Mouse (Mus musculus): ENCODE measurements at regions not wholly inside any gene's neighbourhood (a gene's known extent, or its start where the extent isn't known, plus 50 kb on each side); places are given as distances from the start of the nearest gene placed in this dataset.
"Not testable (repeated sequence)": the region's sequence is repeated elsewhere in the genome, so short reads cannot be mapped to it uniquely, and the experiment has no call there.

GRCm38 (mm10) chr19:59516957-59517356 is 58.8 kb downstream of the Emx2 start:
- H3K36me3 ChIP-seq: no peaks in the 10 kb centered on the region
- no peaks in the 10 kb centered on the region for H3K4me1 ChIP-seq (replicated peaks)
- H3K27me3 ChIP-seq (replicated peaks): no peaks in the 10 kb centered on the region
- 90% methylated on average over 4 of the region's 4 CpGs for WGBS
- no peak overlapping the region for H3K27ac ChIP-seq
- H3K9me3 ChIP-seq: no peaks in the 10 kb centered on the region
- H3K4me2 ChIP-seq (replicated peaks): no peak overlapping the region
- no peak overlapping the region for H3K4me3 ChIP-seq (replicated peaks)
- no peak for ATAC-seq
- no peak overlapping the region for H3K9ac ChIP-seq

- Histone ChIP-seq H3K4me2 (replicated peaks) (no peak overlapping the region), H3K36me3 (no peaks in the 10 kb centered on the region), H3K9ac (no peak overlapping the region), H3K27ac (no peak overlapping the region), H3K4me3 (replicated peaks) (no peak overlapping the region), H3K4me1 (replicated peaks) (no peaks in the 10 kb centered on the region), H3K27me3 (replicated peaks) (no peaks in the 10 kb centered on the region), H3K9me3 (no peaks in the 10 kb centered on the region)
- 76% methylated on average over 3 of the region's 3 CpGs for WGBS
- no peak for ATAC-seq
Observed at GRCm38 (mm10) chr19:59519156-59519555, 61.0 kb downstream of the Emx2 start.

- no peak for ATAC-seq
- Histone ChIP-seq H3K36me3 (no peaks in the 10 kb centered on the region), H3K4me2 (replicated peaks) (no peak overlapping the region), H3K27me3 (replicated peaks) (no peaks in the 10 kb centered on the region), H3K4me1 (replicated peaks) (no peaks in the 10 kb centered on the region), H3K9me3 (no peaks in the 10 kb centered on the region), H3K27ac (no peak overlapping the region), H3K4me3 (replicated peaks) (no peak overlapping the region), H3K9ac (no peak overlapping the region)
- WGBS: 76% methylated on average over 11 of the region's 11 CpGs
Observed at GRCm38 (mm10) chr19:59522176-59522575, 64.0 kb downstream of the Emx2 start.

GRCm38 (mm10) chr19:59523356-59523755 is 65.2 kb downstream of the Emx2 start:
- Histone ChIP-seq H3K4me3 (replicated peaks) (no peak overlapping the region), H3K36me3 (no peaks in the 10 kb centered on the region), H3K4me1 (replicated peaks) (no peaks in the 10 kb centered on the region), H3K4me2 (replicated peaks) (no peak overlapping the region), H3K27ac (no peak overlapping the region), H3K27me3 (replicated peaks) (no peaks in the 10 kb centered on the region), H3K9ac (no peak overlapping the region), H3K9me3 (no peaks in the 10 kb centered on the region)
- ATAC-seq: no peak
- WGBS: 77% methylated on average over 10 of the region's 10 CpGs

GRCm38 (mm10) chr19:59564101-59564500 is 105.9 kb downstream of the Emx2 start:
- H3K9me3 ChIP-seq: no peaks in the 10 kb centered on the region
- no peak overlapping the region for H3K9ac ChIP-seq
- no peak for ATAC-seq
- 79% methylated on average over 4 of the region's 4 CpGs for WGBS
- H3K4me1 ChIP-seq (replicated peaks): no peaks in the 10 kb centered on the region
- no peak overlapping the region for H3K4me2 ChIP-seq (replicated peaks)
- H3K27ac ChIP-seq: no peak overlapping the region
- no peak overlapping the region for H3K4me3 ChIP-seq (replicated peaks)
- H3K36me3 ChIP-seq: no peaks in the 10 kb centered on the region
- H3K27me3 ChIP-seq (replicated peaks): no peaks in the 10 kb centered on the region

GRCm38 (mm10) chr19:59568907-59569306 is 110.7 kb downstream of the Emx2 start:
- H3K9me3 ChIP-seq: no peaks in the 10 kb centered on the region
- no peaks in the 10 kb centered on the region for H3K36me3 ChIP-seq
- no peaks in the 10 kb centered on the region for H3K4me1 ChIP-seq (replicated peaks)
- ATAC-seq: no peak
- H3K27me3 ChIP-seq (replicated peaks): no peaks in the 10 kb centered on the region
- H3K4me2 ChIP-seq (replicated peaks): no peak overlapping the region
- H3K9ac ChIP-seq: no peak overlapping the region
- no peak overlapping the region for H3K27ac ChIP-seq
- H3K4me3 ChIP-seq (replicated peaks): no peak overlapping the region

- not testable (repeated sequence) for H3K9ac ChIP-seq; H3K36me3 ChIP-seq; H3K9me3 ChIP-seq; H3K4me3 ChIP-seq (replicated peaks); H3K27ac ChIP-seq; H3K4me1 ChIP-seq (replicated peaks); ATAC-seq; H3K4me2 ChIP-seq (replicated peaks); H3K27me3 ChIP-seq (replicated peaks)
- 70% methylated on average over 2 of the region's 2 CpGs for WGBS
Observed at GRCm38 (mm10) chr19:59569590-59569989, 111.4 kb downstream of the Emx2 start.

- WGBS: 69% methylated on average over 3 of the region's 3 CpGs
- H3K36me3 ChIP-seq: no peaks in the 10 kb centered on the region
- no peak overlapping the region for H3K4me2 ChIP-seq (replicated peaks)
- no peak overlapping the region for H3K4me3 ChIP-seq (replicated peaks)
- no peaks in the 10 kb centered on the region for H3K9me3 ChIP-seq
- no peaks in the 10 kb centered on the region for H3K4me1 ChIP-seq (replicated peaks)
- ATAC-seq: no peak
- no peaks in the 10 kb centered on the region for H3K27me3 ChIP-seq (replicated peaks)
- H3K9ac ChIP-seq: no peak overlapping the region
- H3K27ac ChIP-seq: no peak overlapping the region
Observed at GRCm38 (mm10) chr19:59574346-59574745, 116.2 kb downstream of the Emx2 start.

GRCm38 (mm10) chr19:59577886-59578285 is 119.7 kb downstream of the Emx2 start:
- H3K36me3 ChIP-seq: no peaks in the 10 kb centered on the region
- H3K4me2 ChIP-seq (replicated peaks): no peak overlapping the region
- H3K4me1 ChIP-seq (replicated peaks): no peaks in the 10 kb centered on the region
- WGBS: 80% methylated on average over 9 of the region's 9 CpGs
- ATAC-seq: no peak
- H3K27ac ChIP-seq: no peak overlapping the region
- no peak overlapping the region for H3K4me3 ChIP-seq (replicated peaks)
- no peaks in the 10 kb centered on the region for H3K9me3 ChIP-seq
- no peaks in the 10 kb centered on the region for H3K27me3 ChIP-seq (replicated peaks)
- no peak overlapping the region for H3K9ac ChIP-seq

- H3K36me3 ChIP-seq: no peaks in the 10 kb centered on the region
Observed at GRCm38 (mm10) chr19:59579676-59580075, 121.5 kb downstream of the Emx2 start.

GRCm38 (mm10) chr19:59585835-59586234 is 127.7 kb downstream of the Emx2 start:
- ATAC-seq: no peak
- no peaks in the 10 kb centered on the region for H3K9me3 ChIP-seq
- H3K4me1 ChIP-seq (replicated peaks): peaks cover 3% of the 10 kb centered on the region; the same call in 1 of the 2 replicates
- H3K4me2 ChIP-seq (replicated peaks): no peak overlapping the region
- no peak overlapping the region for H3K27ac ChIP-seq
- H3K36me3 ChIP-seq: no peaks in the 10 kb centered on the region
- no peak overlapping the region for H3K9ac ChIP-seq
- no peaks in the 10 kb centered on the region for H3K27me3 ChIP-seq (replicated peaks)
- no peak overlapping the region for H3K4me3 ChIP-seq (replicated peaks)
- 36% methylated on average over 4 of the region's 4 CpGs for WGBS

More at GRCm38 (mm10) chr19:59579676-59580075, 121.5 kb downstream of the Emx2 start:
- no peak overlapping the region for H3K9ac ChIP-seq
- H3K9me3 ChIP-seq: no peaks in the 10 kb centered on the region
- 89% methylated on average over 1 of the region's 1 CpGs for WGBS
- no peak for ATAC-seq
- H3K27ac ChIP-seq: no peak overlapping the region
- H3K27me3 ChIP-seq (replicated peaks): no peaks in the 10 kb centered on the region
- no peaks in the 10 kb centered on the region for H3K4me1 ChIP-seq (replicated peaks)
- no peak overlapping the region for H3K4me2 ChIP-seq (replicated peaks)
- H3K4me3 ChIP-seq (replicated peaks): no peak overlapping the region

- no peak for ATAC-seq
- Histone ChIP-seq H3K4me2 (replicated peaks) (no peak overlapping the region), H3K36me3 (no peaks in the 10 kb centered on the region), H3K4me3 (replicated peaks) (no peak overlapping the region), H3K9me3 (no peaks in the 10 kb centered on the region), H3K4me1 (replicated peaks) (peaks cover 3% of the 10 kb centered on the region; the same call in 1 of the 2 replicates), H3K27me3 (replicated peaks) (no peaks in the 10 kb centered on the region), H3K27ac (no peak overlapping the region), H3K9ac (no peak overlapping the region)
- 69% methylated on average over 12 of the region's 12 CpGs for WGBS
Observed at GRCm38 (mm10) chr19:59587303-59587702, 129.1 kb downstream of the Emx2 start.

GRCm38 (mm10) chr19:59588068-59588522 is 129.9 kb downstream of the Emx2 start:
- H3K4me2 ChIP-seq (replicated peaks): peak overlapping the region; percentile 68
- no peaks in the 10 kb centered on the region for H3K27me3 ChIP-seq (replicated peaks)
- H3K9me3 ChIP-seq: no peaks in the 10 kb centered on the region
- no peak overlapping the region for H3K27ac ChIP-seq
- WGBS: 13% methylated on average over 17 of the region's 17 CpGs
- ATAC-seq: peak; percentile 85
- H3K4me1 ChIP-seq (replicated peaks): peaks cover 3% of the 10 kb centered on the region; the same call in 1 of the 2 replicates
- peak overlapping the region; percentile 31 for H3K4me3 ChIP-seq (replicated peaks)
- 0 out of 2 replicates have a peak overlapping the region, but pooled peaks have one; percentile 5 for H3K9ac ChIP-seq
- no peaks in the 10 kb centered on the region for H3K36me3 ChIP-seq

Measured in intestine, embryonic 15.5 days (tissue).